Comparison of ENCODE assay signal across 8 mouse cellular contexts in genomic region chr8:4192807-4193587, GRCm38 (mm10). TPM values are rescaled to one million over a fixed set of nuclear protein-coding genes. Genes with fewer than 3 reads are reported as not detected.
DNase-seq lines count a peak whose midpoint lies in the region; ATAC-seq and TF ChIP-seq lines count a peak whose summit lies in the region.

No protein-coding gene starts in this region.

- no peaks in the 10 kb centered on the region for H3K9me3 ChIP-seq in forebrain, embryonic 10.5 days
- no peaks in the 10 kb centered on the region for H3K9me3 ChIP-seq in heart, embryonic 14.5 days (ENCODE audit: control insufficient read depth, low read length)
- H3K9me3 ChIP-seq in kidney, postnatal 0 days (replicated peaks; ENCODE audit: low read length): no peaks in the 10 kb centered on the region
- H3K9me3 ChIP-seq in liver, embryonic 11.5 days (ENCODE audit: control insufficient read depth, low read length): no peaks in the 10 kb centered on the region

- H3K79me2 ChIP-seq in myocyte (ENCODE audit: control insufficient read depth, insufficient read depth): no peaks in the 10 kb centered on the region

- TF ChIP-seq POLR2A in myocyte (IDR thresholded peaks at IDR 0.05; ENCODE audit: insufficient read length, low read depth): no peak

- no peak overlapping the region for H3K9ac ChIP-seq in heart, embryonic 14.5 days (ENCODE audit: low read length)
- H3K9ac ChIP-seq in kidney, postnatal 0 days (ENCODE audit: low read depth, low read length): no peak overlapping the region
- no peak overlapping the region for H3K9ac ChIP-seq in liver, embryonic 11.5 days (ENCODE audit: low read depth, low read length)

- H3K27ac ChIP-seq in forebrain, embryonic 10.5 days: peak overlapping the region; percentile 72
- no peak overlapping the region for H3K27ac ChIP-seq in heart, embryonic 14.5 days (replicated peaks in 1 of 2; ENCODE audit: control insufficient read depth in 1 of 2, insufficient read depth in 1 of 2, low read depth in 2 of 2, low read length in 2 of 2)
- no peak overlapping the region for H3K27ac ChIP-seq in kidney, postnatal 0 days
- H3K27ac ChIP-seq in liver, embryonic 11.5 days (ENCODE audit: low read depth, low read length): no peak overlapping the region

- H3K27me3 ChIP-seq in forebrain, embryonic 10.5 days (ENCODE audit: poor library complexity, severe bottlenecking): peaks cover 10% of the 10 kb centered on the region
- no peaks in the 10 kb centered on the region for H3K27me3 ChIP-seq in heart, embryonic 14.5 days (ENCODE audit: control insufficient read depth, insufficient read depth, low read length)
- H3K27me3 ChIP-seq in kidney, postnatal 0 days (ENCODE audit: insufficient read depth, low read length): no peaks in the 10 kb centered on the region
- H3K27me3 ChIP-seq in liver, embryonic 11.5 days (replicated peaks; ENCODE audit: control insufficient read depth, insufficient read depth, low read length): no peaks in the 10 kb centered on the region
- H3K27me3 ChIP-seq in myocyte (ENCODE audit: control insufficient read depth, insufficient read depth, insufficient read length): no peaks in the 10 kb centered on the region

- peak; percentile 75 for ATAC-seq in heart, embryonic 14.5 days (ENCODE audit: insufficient number of reproducible peaks, insufficient read depth, low FRiP score, low read depth)
- ATAC-seq in kidney, postnatal 0 days (replicated peaks; ENCODE audit: low FRiP score, low read depth): peak; percentile 93
- peak; percentile 63 for ATAC-seq in liver, embryonic 11.5 days (replicated peaks; ENCODE audit: low FRiP score)

- peak; percentile 89 for DNase-seq in CD4-positive, CD25-positive, alpha-beta regulatory T cell, adult 2 months (ENCODE audit: low read depth, low spot score)
- peak; percentile 52 for DNase-seq in c-Kit-negative CD71-positive TER-119-positive erythroid progenitor cells, embryonic 14.5 days (ENCODE audit: low read depth, low spot score)
- peak; percentile 87 for DNase-seq in forebrain, embryonic 10.5 days (ENCODE audit: extremely low spot score, low spot score)
- DNase-seq in kidney, postnatal 0 days (ENCODE audit: low spot score): peak; percentile 92
- peak; percentile 75 for DNase-seq in liver, embryonic 11.5 days (ENCODE audit: low spot score)
- peak; percentile 66 to 73 for DNase-seq in spleen, postnatal 36 days (ENCODE audit: low spot score in 2 of 2)

- peaks cover 18% of the 10 kb centered on the region for H3K4me1 ChIP-seq in forebrain, embryonic 10.5 days
- peaks cover 0 to 5% of the 10 kb centered on the region in 2 experiments; a peak in 1 of 4 replicates for H3K4me1 ChIP-seq in heart, embryonic 14.5 days (ENCODE audit: control insufficient read depth in 2 of 2, insufficient read depth in 2 of 2, low read length in 2 of 2)
- H3K4me1 ChIP-seq in kidney, postnatal 0 days (replicated peaks; ENCODE audit: insufficient read depth, low read length): 0 out of 2 replicates have a peak, but pooled peaks cover 8% of the 10 kb centered on the region
- peaks cover 3% of the 10 kb centered on the region for H3K4me1 ChIP-seq in liver, embryonic 11.5 days (replicated peaks; ENCODE audit: control insufficient read depth, insufficient read depth, low read length)

- TF ChIP-seq CTCF in kidney, postnatal 0 days (IDR thresholded peaks at IDR 0.05; ENCODE audit: low read depth): peak; percentile 94

- H3ac ChIP-seq in myocyte (ENCODE audit: control insufficient read depth, insufficient read length): no peak overlapping the region

- 4% methylated on average over 18 of the region's 18 CpGs for WGBS in forebrain, embryonic 10.5 days
- WGBS in heart, embryonic 14.5 days: 11% methylated on average over 18 of the region's 18 CpGs
- WGBS in kidney, postnatal 0 days: 14% methylated on average over 18 of the region's 18 CpGs
- WGBS in liver, embryonic 11.5 days: 11% methylated on average over 18 of the region's 18 CpGs

- peak overlapping the region; percentile 31 for H3K4me3 ChIP-seq in forebrain, embryonic 10.5 days
- H3K4me3 ChIP-seq in heart, embryonic 14.5 days (ENCODE audit: control insufficient read depth in 1 of 2, insufficient read depth in 1 of 2, low read depth in 1 of 2, low read length in 2 of 2): no peak overlapping the region
- H3K4me3 ChIP-seq in kidney, postnatal 0 days (replicated peaks; ENCODE audit: low read depth, low read length): no peak overlapping the region
- no peak overlapping the region for H3K4me3 ChIP-seq in liver, embryonic 11.5 days (ENCODE audit: low read depth, low read length)
- H3K4me3 ChIP-seq in myocyte: no peak overlapping the region

- H3K4me2 ChIP-seq in heart, embryonic 14.5 days (ENCODE audit: low read length): 0 out of 2 replicates have a peak overlapping the region, but pooled peaks have one; percentile 14
- H3K4me2 ChIP-seq in kidney, postnatal 0 days (ENCODE audit: low read length): 0 out of 2 replicates have a peak overlapping the region, but pooled peaks have one; percentile 3
- peak overlapping the region; percentile 36 for H3K4me2 ChIP-seq in liver, embryonic 11.5 days
- H3K4me2 ChIP-seq in myocyte (ENCODE audit: low read depth): peak overlapping the region; percentile 12

- H3K36me3 ChIP-seq in forebrain, embryonic 10.5 days (replicated peaks): no peaks in the 10 kb centered on the region
- H3K36me3 ChIP-seq in heart, embryonic 14.5 days (ENCODE audit: control insufficient read depth, insufficient read depth, low read length): peaks cover 20% of the 10 kb centered on the region
- 0 out of 2 replicates have a peak, but pooled peaks cover 5% of the 10 kb centered on the region for H3K36me3 ChIP-seq in kidney, postnatal 0 days (ENCODE audit: insufficient read depth, low read length)
- H3K36me3 ChIP-seq in liver, embryonic 11.5 days (ENCODE audit: control insufficient read depth, insufficient read depth, low read length): no peaks in the 10 kb centered on the region
- H3K36me3 ChIP-seq in myocyte (ENCODE audit: control insufficient read depth, insufficient read depth): peaks cover 4% of the 10 kb centered on the region

TF ChIP-seq in myocyte, 11 proteins besides CTCF, POLR2A, EP300 and RAD21:
- TF ChIP-seq MYOD1 (IDR thresholded peaks at IDR 0.05; ENCODE audit: control insufficient read depth in 1 of 3, insufficient read length in 2 of 3, low read depth in 2 of 3) (peak in 1 of 3 experiments; percentile 21), POLR2AphosphoS2 (IDR thresholded peaks at IDR 0.05; ENCODE audit: insufficient read length, low read depth) (no peak)

RNA-seq across cellular contexts. Expression of gene Prr36, which starts 24.3 kb away (rescaled TPM):
- polyA plus RNA-seq in forebrain, embryonic 10.5 days (2016; fragmentation: Nextera tagmentation; extraction: Ambion mirVana): 14.8 and 18.3 TPM in 2 replicates
- polyA plus RNA-seq in heart, embryonic 14.5 days (2014; fragmentation: Nextera tagmentation; extraction: Ambion mirVana): 0.19 and 0.47 TPM in 2 replicates
- 2.8 and 3.0 TPM in 2 replicates for polyA plus RNA-seq in kidney, postnatal 0 days (2015; fragmentation: Nextera tagmentation; extraction: Ambion mirVana)
- 1.0 and 1.4 TPM in 2 replicates for polyA plus RNA-seq in liver, embryonic 11.5 days (2014; fragmentation: Nextera tagmentation; extraction: Ambion mirVana)
- polyA plus RNA-seq in myocyte (2012; fragmentation: generic; extraction: Trizol): 0.19 TPM

RNA-seq across cellular contexts. Expression of gene Evi5l, which starts 26.6 kb away (rescaled TPM):
- 17.8 and 21.9 TPM in 2 replicates for polyA plus RNA-seq in forebrain, embryonic 10.5 days (2016; fragmentation: Nextera tagmentation; extraction: Ambion mirVana)
- 10.3 and 11.8 TPM in 2 replicates for polyA plus RNA-seq in heart, embryonic 14.5 days (2014; fragmentation: Nextera tagmentation; extraction: Ambion mirVana)
- 16.5 and 17.1 TPM in 2 replicates for polyA plus RNA-seq in kidney, postnatal 0 days (2015; fragmentation: Nextera tagmentation; extraction: Ambion mirVana)
- 10.8 and 12.5 TPM in 2 replicates for polyA plus RNA-seq in liver, embryonic 11.5 days (2014; fragmentation: Nextera tagmentation; extraction: Ambion mirVana)
- polyA plus RNA-seq in myocyte (2012; fragmentation: generic; extraction: Trizol): 18.0 TPM

RNA-seq across cellular contexts. Expression of gene Lrrc8e, which starts 33.6 kb away (rescaled TPM):
- polyA plus RNA-seq in forebrain, embryonic 10.5 days (2016; fragmentation: Nextera tagmentation; extraction: Ambion mirVana): 0.12 and 0.22 TPM in 2 replicates
- not detected in 2 replicates for polyA plus RNA-seq in heart, embryonic 14.5 days (2014; fragmentation: Nextera tagmentation; extraction: Ambion mirVana)
- 1.6 and 1.8 TPM in 2 replicates for polyA plus RNA-seq in kidney, postnatal 0 days (2015; fragmentation: Nextera tagmentation; extraction: Ambion mirVana)
- 0.21 TPM in 2 replicates for polyA plus RNA-seq in liver, embryonic 11.5 days (2014; fragmentation: Nextera tagmentation; extraction: Ambion mirVana)
- polyA plus RNA-seq in myocyte (2012; fragmentation: generic; extraction: Trizol): 2.4 TPM

RNA-seq across cellular contexts. Expression of gene Map2k7, which starts 45.5 kb away (rescaled TPM):
- polyA plus RNA-seq in forebrain, embryonic 10.5 days (2016; fragmentation: Nextera tagmentation; extraction: Ambion mirVana): 29.9 and 31.4 TPM in 2 replicates
- polyA plus RNA-seq in heart, embryonic 14.5 days (2014; fragmentation: Nextera tagmentation; extraction: Ambion mirVana): 14.9 and 16.9 TPM in 2 replicates
- polyA plus RNA-seq in kidney, postnatal 0 days (2015; fragmentation: Nextera tagmentation; extraction: Ambion mirVana): 28.0 and 30.1 TPM in 2 replicates
- 11.8 and 13.9 TPM in 2 replicates for polyA plus RNA-seq in liver, embryonic 11.5 days (2014; fragmentation: Nextera tagmentation; extraction: Ambion mirVana)
- polyA plus RNA-seq in myocyte (2012; fragmentation: generic; extraction: Trizol): 35.0 TPM

RNA-seq across cellular contexts. Expression of gene Gm49320, which starts 45.7 kb away (rescaled TPM):
- polyA plus RNA-seq in forebrain, embryonic 10.5 days (2016; fragmentation: Nextera tagmentation; extraction: Ambion mirVana): 0.70 and 0.81 TPM in 2 replicates
- 0.22 and 0.53 TPM in 2 replicates for polyA plus RNA-seq in heart, embryonic 14.5 days (2014; fragmentation: Nextera tagmentation; extraction: Ambion mirVana)
- 0.97 and 1.2 TPM in 2 replicates for polyA plus RNA-seq in kidney, postnatal 0 days (2015; fragmentation: Nextera tagmentation; extraction: Ambion mirVana)
- 0.21 and 0.74 TPM in 2 replicates for polyA plus RNA-seq in liver, embryonic 11.5 days (2014; fragmentation: Nextera tagmentation; extraction: Ambion mirVana)
- polyA plus RNA-seq in myocyte (2012; fragmentation: generic; extraction: Trizol): 0.36 TPM
